Mouse (Mus musculus) stomach, embryonic 16.5 days (tissue): Measurements from ENCODE around the gene Rpl22. TPM values are rescaled to one million over a fixed set of nuclear protein-coding genes. Genes with fewer than 3 reads are reported as not detected.

Source experiments
- ATAC-seq: fragments of 200-750 bp; cut with Nextera tagmentation; 2 replicates; pipeline ENCODE4 v1.8.0; 2017; ENCODE audit warnings: moderate number of reproducible peaks, moderate TSS enrichment; ENCODE audit not compliant: insufficient read depth, low FRiP score
- H3K27ac ChIP-seq: fragments of 300-500 bp; sonication (generic); 2 replicates; pipeline ENCODE4 v1.5.1; 2014; ENCODE audit warnings: low read length
- H3K27me3 ChIP-seq: fragments of 300-500 bp; sonication (generic); 2 replicates; pipeline ENCODE4 v1.6.1; 2014; ENCODE audit warnings: low read length, control low read depth, mixed read lengths; ENCODE audit not compliant: control insufficient read depth, insufficient read depth
- H3K36me3 ChIP-seq: fragments of 300-500 bp; sonication (generic); 2 replicates; pipeline ENCODE4 v1.6.1; 2014; ENCODE audit warnings: low read length; ENCODE audit not compliant: control insufficient read depth, insufficient read depth
- H3K4me1 ChIP-seq: fragments of 300-500 bp; sonication (generic); 2 replicates; pipeline ENCODE4 v1.6.1; 2014; ENCODE audit warnings: low read length, control low read depth, mixed read lengths; ENCODE audit not compliant: control insufficient read depth, insufficient read depth
- H3K4me2 ChIP-seq: fragments of 300-500 bp; sonication (generic); 2 replicates; pipeline ENCODE4 v1.6.1; 2014; ENCODE audit warnings: low read depth, low read length, mixed read lengths
- H3K4me3 ChIP-seq: fragments of 300-500 bp; sonication (generic); replicated peaks from 2 replicates; pipeline ENCODE4 v1.5.1; 2014; ENCODE audit warnings: mild to moderate bottlenecking, low read length
- H3K9ac ChIP-seq: fragments of 300-500 bp; sonication (generic); 2 replicates; pipeline ENCODE4 v1.6.1; 2014; ENCODE audit warnings: low read length
- H3K9me3 ChIP-seq: fragments of 300-500 bp; sonication (generic); replicated peaks from 2 replicates; pipeline ENCODE4 v1.6.1; 2016; ENCODE audit warnings: low read length, control low read depth; ENCODE audit not compliant: control insufficient read depth
- WGBS: fragments of 180-500 bp; shearing (Covaris S2); extraction: QIAGEN DNeasy Blood & Tissue Kit; methylation state at CpG from one replicate; pipeline ENCODE4 v1.1.7; 2014; 5-methylcytosine and 5-hydroxymethylcytosine counted together
- polyA plus RNA-seq: library from polyadenylated mRNA; unstranded; fragments of >200 nt; fragmentation: Nextera tagmentation; extraction: Ambion mirVana; gene quantifications from 2 replicates; pipeline ENCODE4 v1.2.1, GENCODE M21; 2015

Rpl22 gene
- polyA plus RNA-seq, 1 experiment from 2014 or later, result 377 TPM

DNA sequence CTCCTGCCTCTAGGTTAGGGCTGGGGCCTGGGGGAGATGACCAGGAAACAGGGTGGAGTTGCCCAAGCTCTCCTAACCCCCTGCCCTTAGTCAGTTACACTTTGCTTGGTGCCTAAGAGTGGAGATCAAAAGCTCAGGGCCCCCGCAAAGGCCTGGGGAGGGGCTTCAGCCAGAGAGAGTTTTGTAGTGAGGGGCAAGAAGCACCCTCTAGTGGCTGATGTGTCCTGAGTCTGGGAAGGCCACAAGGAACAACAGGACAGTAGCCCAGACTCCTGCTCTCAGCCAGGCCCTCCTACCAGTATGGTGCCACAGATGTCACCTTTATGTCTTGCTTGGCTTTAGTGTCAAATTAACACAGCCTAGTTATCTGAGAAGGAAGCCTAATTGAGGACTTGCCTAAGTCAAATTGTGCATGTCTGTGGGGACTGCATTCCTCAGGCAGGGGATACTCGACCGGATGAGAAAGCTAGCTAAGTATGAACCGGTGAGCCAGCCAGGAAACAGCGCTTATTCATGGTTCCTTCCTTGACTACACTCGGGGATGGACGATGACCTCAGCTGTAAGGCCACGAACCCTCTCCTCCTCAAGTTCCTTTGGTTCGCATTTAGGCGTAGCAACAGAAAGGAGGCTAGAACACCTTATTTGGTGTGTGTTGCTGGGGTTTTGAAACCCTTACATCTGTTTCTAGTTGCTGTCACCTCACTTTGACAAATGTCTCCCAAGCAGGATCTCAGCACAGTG is 31.2 kb upstream of the Rpl22 start:
- no peak overlapping the region for H3K27ac ChIP-seq

DNA sequence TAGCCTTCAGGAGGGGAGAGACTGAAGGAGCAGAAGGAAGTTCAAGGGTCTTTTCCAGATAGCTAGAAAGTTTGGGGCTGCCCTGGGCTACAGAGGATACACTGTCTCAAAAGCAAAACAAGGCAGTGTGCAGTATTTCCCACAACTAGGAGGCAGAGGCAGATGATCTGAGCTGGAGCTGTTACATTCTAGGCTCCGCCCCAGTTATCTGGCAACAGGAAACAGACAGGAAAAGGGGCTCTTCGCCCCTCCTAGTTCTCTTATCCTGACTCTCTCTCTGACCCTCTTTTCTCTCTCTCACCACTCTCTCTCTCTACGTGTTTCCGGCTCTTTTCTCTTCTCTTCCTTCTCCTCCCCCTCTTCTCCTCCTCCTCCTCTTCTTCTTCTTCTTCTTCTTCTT is 29.6 kb upstream of the Rpl22 start:
- Histone ChIP-seq H3K27me3 (peaks cover 22% of the 10 kb centered on the region), H3K4me2 (no peak overlapping the region), H3K36me3 (no peaks in the 10 kb centered on the region), H3K9me3 (no peaks in the 10 kb centered on the region), H3K27ac (peak overlapping the region; percentile 31; the same call in 1 of the 2 replicates), H3K4me1 (peaks cover 25% of the 10 kb centered on the region), H3K9ac (no peak overlapping the region), H3K4me3 (no peak overlapping the region)
- no peak for ATAC-seq
- 38% methylated on average over 4 of the region's 4 CpGs for WGBS

More for the DNA sequence above, 31.2 kb upstream of the Rpl22 start:
- Histone ChIP-seq H3K9ac (no peak overlapping the region), H3K4me2 (no peak overlapping the region), H3K4me1 (peaks cover 35% of the 10 kb centered on the region), H3K4me3 (no peak overlapping the region), H3K27me3 (peaks cover 36% of the 10 kb centered on the region), H3K9me3 (no peaks in the 10 kb centered on the region), H3K36me3 (no peaks in the 10 kb centered on the region)
- ATAC-seq, result no peak
- 51% methylated on average over 10 of the region's 10 CpGs for WGBS

DNA sequence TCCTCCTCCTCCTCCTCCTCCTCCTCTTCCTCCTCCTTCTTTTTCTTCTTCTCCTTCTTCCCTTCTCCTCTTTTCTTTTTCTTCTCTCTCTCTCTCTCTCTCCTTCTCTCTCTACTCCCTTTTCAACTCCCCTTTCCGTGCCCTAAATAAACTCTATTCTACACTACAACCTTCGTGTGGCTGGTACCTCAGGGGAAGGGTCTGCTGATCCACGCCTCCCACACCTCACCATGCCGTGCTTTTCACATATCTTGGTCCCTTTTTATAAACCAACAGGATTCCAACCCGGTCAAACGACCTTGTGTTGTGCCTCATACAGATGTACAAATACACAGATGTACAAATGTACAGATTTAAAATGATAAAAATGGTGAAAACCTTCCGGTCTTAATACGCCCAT is 29.2 kb upstream of the Rpl22 start:
- Histone ChIP-seq H3K36me3 (no peaks in the 10 kb centered on the region), H3K4me2 (peak overlapping the region; percentile 59), H3K27me3 (peaks cover 17% of the 10 kb centered on the region), H3K4me3 (peak overlapping the region; percentile 94), H3K27ac (peak overlapping the region; percentile 78), H3K4me1 (peaks cover 25% of the 10 kb centered on the region), H3K9ac (peak overlapping the region; percentile 73), H3K9me3 (no peaks in the 10 kb centered on the region)
- 10% methylated on average over 8 of the region's 8 CpGs for WGBS
- ATAC-seq, result no peak

DNA sequence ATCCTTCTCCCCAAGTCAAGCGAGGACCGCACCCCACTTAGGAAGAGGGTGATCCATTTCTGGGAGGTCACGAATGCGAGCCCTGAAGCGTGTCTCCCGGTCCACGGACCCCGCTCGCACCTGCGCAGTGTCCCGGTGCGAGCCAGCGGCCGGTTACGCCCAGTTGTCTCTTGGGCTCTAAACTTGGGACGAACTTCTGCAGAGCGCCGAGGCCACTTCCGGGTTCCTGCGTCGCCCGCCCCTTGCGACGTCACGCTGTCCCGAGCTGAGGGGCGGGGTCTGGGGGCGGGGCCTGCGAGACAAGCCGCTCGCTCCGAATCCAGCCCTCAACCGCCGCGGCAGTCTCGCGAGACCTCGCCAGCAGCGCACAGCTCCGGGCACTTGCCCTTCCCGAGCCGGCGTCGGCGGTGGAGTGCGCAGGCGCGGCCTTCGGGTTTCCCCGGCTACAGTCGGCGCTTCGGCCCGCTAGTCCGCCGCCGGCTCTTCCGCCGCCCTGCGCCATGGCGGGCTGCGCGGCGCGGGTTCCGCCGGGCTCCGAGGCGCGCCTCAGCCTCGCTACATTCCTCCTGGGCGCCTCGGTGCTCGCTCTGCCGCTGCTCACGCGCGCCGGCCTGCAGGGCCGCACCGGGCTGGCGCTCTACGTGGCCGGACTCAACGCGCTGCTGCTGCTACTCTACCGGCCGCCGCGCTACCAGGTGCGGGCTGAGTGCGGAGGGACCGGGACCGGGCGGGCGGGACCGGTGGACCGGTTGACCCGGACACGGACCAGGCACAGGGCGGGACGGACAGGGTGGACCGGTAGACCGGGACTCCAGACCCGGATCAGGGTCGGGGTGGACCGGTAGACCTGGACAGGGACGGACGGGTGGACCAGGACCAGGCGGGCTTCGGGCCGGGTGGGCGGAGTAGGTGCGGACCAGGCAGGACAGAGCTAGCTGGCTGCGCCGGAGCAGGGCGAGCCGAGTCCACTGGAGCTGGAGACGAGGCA is 28.4 kb upstream of the Rpl22 start, which contains the start of gene Icmt:
Gene Icmt, plus strand, starts transcription at position 354 of the 988 bp plus-strand sequence.
- Histone ChIP-seq H3K4me2 (peak within 1 kb of the TSS; percentile 94), H3K9ac (peak within 1 kb of the TSS; percentile 97), H3K4me1 (peaks cover 24% of the 10 kb centered on the region), H3K27me3 (peaks cover 9% of the 10 kb centered on the region), H3K36me3 (no peaks in the 10 kb centered on the region), H3K9me3 (no peaks in the 10 kb centered on the region), H3K4me3 (peak within 1 kb of the TSS; percentile 94), H3K27ac (peak within 1 kb of the TSS; percentile 78)
- ATAC-seq, result peak; percentile 97
- WGBS, result under 1% methylated on average over 118 of the region's 119 CpGs

DNA sequence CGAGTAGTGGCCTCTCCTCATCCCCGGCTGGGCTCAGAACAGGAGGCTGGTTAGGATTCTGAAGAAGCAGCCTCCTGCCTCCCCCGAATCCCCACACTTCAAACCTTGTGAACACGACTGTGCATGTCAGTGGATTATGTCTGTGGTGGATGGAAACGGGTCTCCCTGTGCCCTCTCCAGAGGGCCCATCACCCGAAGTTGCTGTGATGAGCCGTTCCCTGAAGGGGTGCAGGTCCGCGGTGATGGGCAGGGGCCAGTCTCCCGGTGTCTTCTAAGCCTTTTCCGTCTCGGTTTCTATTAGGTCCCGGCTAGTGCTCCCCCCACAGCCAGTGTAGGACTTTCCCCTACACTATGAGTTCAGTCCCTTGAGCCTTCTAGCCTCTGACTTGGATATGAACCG is 26.7 kb upstream of the Rpl22 start:
- Histone ChIP-seq H3K27ac (no peak overlapping the region), H3K4me3 (no peak overlapping the region), H3K9ac (peak overlapping the region; percentile 20; the same call in 1 of the 2 replicates), H3K36me3 (0 out of 2 replicates have a peak, but pooled peaks cover 3% of the 10 kb centered on the region), H3K27me3 (no peaks in the 10 kb centered on the region), H3K9me3 (no peaks in the 10 kb centered on the region), H3K4me1 (peaks cover 17% of the 10 kb centered on the region), H3K4me2 (0 out of 2 replicates have a peak overlapping the region, but pooled peaks have one; percentile 94)
- 83% methylated on average over 14 of the region's 14 CpGs for WGBS
- ATAC-seq, result no peak

DNA sequence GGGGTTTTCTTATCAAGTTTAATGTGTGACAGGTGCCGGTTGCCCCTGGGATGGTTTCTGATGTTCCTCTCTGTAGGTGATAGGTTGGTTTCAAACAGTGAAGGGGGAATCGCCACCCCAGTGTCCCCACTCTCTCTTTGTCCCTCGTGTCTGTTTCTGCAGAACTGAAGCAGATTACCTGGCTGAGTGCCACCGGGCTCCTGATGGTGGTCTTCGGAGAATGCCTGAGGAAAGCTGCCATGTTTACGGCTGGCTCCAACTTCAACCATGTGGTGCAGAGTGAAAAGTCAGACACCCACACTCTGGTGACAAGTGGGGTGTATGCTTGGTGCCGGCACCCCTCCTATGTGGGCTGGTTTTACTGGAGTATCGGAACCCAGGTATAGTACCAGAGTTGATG is 25.2 kb upstream of the Rpl22 start:
- H3K4me3 ChIP-seq, result no peak overlapping the region
- H3K36me3 ChIP-seq, result 0 out of 2 replicates have a peak, but pooled peaks cover 3% of the 10 kb centered on the region
- no peaks in the 10 kb centered on the region for H3K9me3 ChIP-seq
- 87% methylated on average over 8 of the region's 8 CpGs for whole genome bisulfite sequencing
- no peak overlapping the region for H3K9ac ChIP-seq
- H3K4me2 ChIP-seq, result no peak overlapping the region
- peaks cover 17% of the 10 kb centered on the region for H3K4me1 ChIP-seq
- no peaks in the 10 kb centered on the region for H3K27me3 ChIP-seq
- no peak overlapping the region for H3K27ac ChIP-seq
- no peak for ATAC-seq

DNA sequence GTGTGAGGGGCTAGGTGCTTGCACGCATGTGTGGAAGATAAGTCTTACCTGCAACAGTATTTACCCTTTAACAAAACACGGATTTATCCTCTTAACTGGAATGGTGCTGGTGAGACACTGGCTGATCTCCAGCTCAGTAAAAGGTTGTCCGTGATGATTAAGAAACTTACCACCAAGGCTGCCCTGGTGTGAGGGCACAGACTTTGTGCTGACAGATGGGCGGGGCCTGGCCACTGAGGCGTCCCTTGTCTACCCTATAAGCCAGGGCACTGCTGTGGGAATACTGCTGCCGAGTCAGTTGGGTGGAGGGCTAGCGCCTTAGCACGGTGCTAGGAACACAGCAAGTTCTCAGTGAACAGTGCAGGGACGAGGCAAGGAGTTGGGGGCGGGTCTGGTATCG is 23.5 kb upstream of the Rpl22 start:
- Histone ChIP-seq H3K27ac (no peak overlapping the region), H3K27me3 (no peaks in the 10 kb centered on the region), H3K36me3 (0 out of 2 replicates have a peak, but pooled peaks cover 3% of the 10 kb centered on the region), H3K9ac (no peak overlapping the region), H3K9me3 (no peaks in the 10 kb centered on the region), H3K4me1 (peaks cover 13% of the 10 kb centered on the region), H3K4me3 (no peak overlapping the region), H3K4me2 (no peak overlapping the region)
- 77% methylated on average over 11 of the region's 11 CpGs for WGBS
- ATAC-seq, result no peak

DNA sequence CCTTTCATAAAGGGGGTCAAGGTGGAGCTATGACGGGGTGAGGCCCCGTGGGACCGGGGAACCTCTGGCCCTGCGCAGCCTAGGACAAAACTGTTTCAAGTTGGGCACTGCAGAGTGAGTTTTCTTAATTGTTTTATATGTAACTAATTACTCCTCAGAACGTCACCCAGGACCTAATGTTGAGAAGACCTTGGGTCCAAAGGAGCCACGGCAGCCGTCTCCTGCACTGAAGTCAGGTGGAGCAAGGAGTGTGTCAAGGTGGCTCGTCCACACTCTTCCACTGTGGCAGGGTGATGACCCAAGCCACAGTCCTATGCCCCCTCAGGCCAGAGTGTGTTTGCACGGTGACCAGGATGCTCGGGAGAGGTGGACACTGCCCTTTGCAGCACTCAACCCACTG is 22.4 kb upstream of the Rpl22 start:
- H3K9ac ChIP-seq, result no peak overlapping the region
- no peak for ATAC-seq
- H3K9me3 ChIP-seq, result no peaks in the 10 kb centered on the region
- WGBS, result 88% methylated on average over 10 of the region's 10 CpGs
- H3K4me3 ChIP-seq, result no peak overlapping the region
- 0 out of 2 replicates have a peak, but pooled peaks cover 3% of the 10 kb centered on the region for H3K36me3 ChIP-seq
- peaks cover 9% of the 10 kb centered on the region; the same call in 1 of the 2 replicates for H3K4me1 ChIP-seq
- no peak overlapping the region for H3K4me2 ChIP-seq
- H3K27me3 ChIP-seq, result no peaks in the 10 kb centered on the region
- H3K27ac ChIP-seq, result no peak overlapping the region
